Mouse (Mus musculus): ENCODE data around the gene Des.
A peak's percentile ranks its signal among the peaks of the same experiment; 100 is the strongest.

Gene Des

DNA sequence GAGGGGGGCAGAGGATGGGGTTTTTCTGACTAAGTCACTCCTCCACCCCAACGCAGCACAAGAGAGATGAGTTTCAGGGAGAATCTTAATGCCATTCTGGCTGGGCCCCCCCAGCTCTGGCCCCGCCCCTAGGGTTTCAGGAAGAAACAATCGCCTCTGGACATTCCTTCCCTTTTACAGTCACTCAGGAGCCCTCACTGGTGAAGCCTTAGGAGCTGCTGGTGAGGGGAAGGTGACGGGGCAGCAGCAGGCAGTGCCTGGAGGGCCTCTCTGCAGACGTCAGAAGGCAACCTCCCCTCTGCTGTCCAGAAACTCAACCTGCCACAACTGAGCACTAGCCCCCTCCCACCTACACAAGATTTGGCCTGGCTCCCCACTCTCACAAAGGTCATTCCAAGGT, 10.9 kb upstream of the Des start:
- DNase-seq, result no peak

GRCm38 (mm10) chr1:75357261-75357660, 2.9 kb upstream of the Des start:
- peak; percentile 66 for DNase-seq

GRCm38 (mm10) chr1:75358009-75358408, 2.1 kb upstream of the Des start:
- no peak for DNase-seq

- no peak for DNase-seq
These were observed 783 bp upstream of the Des start for GRCm38 (mm10) chr1:75359346-75359745.

- DNase-seq, result no peak
These were observed 994 bp downstream of the Des start for GRCm38 (mm10) chr1:75361123-75361522.

DNA sequence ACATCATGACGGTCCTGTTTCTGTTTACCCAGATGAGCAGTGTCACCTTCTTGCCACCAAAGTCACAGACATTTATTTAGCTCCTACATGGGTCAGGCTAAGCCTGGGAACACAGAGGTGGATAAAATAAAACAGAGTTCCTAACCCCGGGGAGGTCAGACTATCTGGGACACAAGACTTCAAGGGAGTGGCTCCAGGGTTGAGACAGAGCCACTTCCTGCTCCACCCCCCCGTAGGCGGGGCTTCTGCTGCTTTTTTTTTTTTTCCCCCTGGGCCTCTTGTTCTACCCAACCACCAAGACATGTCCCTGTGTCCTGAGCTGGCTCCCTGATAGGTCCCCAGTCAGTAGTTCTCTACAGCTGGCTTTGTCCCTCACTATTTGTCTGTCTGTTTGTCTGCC, 1.6 kb downstream of the Des start:
- no peak for DNase-seq

DNA sequence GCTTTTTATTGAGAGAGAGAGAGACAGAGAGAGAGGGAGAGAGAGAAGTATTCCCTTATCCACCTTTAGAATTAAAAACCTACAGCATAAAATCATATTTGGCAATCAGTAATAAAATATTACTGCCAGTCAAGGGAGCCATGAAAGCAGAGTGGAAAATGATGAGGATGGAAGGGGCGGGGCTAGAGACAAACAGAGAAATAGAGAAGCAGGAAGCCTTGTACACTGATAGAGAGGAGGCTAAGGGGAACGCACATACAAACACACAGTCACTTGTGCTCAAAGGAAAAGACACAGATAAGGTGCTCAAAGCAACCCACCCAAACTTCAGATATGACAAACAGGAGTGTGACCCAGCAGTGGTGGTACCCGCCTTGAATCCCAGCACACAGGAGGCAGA, 3.7 kb downstream of the Des start:
- no peak for DNase-seq

DNA sequence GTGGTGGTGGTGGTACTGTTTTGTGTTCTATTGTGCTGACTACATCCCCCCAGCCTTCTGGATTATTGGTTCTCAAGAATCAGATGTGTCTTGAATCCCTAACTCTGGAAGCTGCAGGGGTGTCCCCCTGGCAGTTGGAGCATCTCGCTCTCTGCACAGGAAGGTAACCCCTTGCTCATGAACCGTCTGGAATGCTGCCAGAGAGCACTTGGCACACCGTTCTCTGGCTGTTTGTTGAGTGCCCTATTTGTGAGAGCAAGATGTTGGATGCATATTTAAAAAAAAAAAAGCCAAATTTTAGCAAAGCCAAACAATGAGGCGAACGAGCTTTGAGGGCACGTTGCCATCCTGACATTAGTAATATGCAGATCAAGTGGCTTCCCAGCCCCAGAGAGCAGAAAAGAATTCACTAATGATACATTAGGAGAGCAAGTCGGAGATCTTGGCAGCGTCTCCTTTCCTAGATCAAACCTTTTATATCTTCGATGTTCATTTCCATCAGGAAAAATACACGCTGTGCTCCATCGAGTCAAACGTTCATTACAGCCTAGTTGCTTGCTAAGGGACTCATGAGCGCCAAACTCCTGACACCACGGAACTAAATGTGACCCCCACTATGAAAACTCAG, 5.5 kb downstream of the Des start:
- no peak for DNase-seq

DNA sequence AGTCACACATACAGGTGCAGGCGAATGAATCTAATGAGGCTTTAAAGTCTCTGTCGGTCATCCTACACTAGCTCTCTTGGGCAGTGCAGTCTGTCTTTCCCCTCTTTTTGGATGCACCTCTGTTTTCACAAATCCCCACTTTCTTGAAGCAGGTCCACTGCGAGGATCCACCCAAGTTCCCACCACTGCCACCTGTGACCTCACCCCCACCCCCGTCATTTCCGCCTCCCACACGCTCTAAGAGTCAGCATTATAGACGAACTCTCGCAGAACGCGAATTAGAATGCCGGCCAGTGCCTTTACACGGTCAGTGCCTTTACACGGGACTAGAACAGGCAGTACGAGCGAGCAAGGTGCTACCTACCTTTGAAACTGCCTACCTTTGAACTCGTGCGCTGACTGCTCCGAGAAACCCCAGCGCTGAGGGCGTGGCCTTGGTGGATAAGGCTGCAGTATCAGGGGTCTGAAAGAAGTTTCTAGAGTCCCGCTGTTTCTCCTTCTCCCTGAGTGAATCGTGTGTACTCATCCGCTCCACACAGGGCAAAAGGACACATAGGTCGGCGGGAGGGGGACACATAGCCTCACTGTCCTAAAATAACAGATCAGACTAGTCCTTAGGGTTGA, 9.3 kb downstream of the Des start:
- DNase-seq, result peak; percentile 29

GRCm38 (mm10) chr1:75369984-75370660, 10.0 kb downstream of the Des start:
- peak; percentile 69 for DNase-seq

- peak; percentile 31 for DNase-seq
These were observed 11.4 kb downstream of the Des start for GRCm38 (mm10) chr1:75371317-75372095.

DNA sequence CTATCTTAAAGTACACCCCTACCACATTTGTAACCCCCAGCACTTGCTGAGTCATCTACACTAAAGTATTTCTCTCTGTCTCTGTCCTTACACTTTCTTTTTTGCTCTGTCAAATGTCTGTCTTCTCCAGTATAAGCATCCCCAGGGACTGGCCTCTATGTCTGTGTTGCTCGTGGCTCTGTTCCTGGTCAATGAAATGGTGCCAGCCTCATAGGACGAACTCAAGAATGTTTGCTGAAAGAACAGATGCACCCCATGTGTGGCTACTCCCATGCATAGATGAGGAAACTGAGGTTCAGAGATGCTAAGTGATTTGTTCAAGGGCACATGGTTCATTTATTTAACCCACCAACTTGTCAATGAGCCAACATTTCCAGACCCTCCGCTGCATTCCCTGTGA, 12.3 kb downstream of the Des start:
- no peak for DNase-seq

DNA sequence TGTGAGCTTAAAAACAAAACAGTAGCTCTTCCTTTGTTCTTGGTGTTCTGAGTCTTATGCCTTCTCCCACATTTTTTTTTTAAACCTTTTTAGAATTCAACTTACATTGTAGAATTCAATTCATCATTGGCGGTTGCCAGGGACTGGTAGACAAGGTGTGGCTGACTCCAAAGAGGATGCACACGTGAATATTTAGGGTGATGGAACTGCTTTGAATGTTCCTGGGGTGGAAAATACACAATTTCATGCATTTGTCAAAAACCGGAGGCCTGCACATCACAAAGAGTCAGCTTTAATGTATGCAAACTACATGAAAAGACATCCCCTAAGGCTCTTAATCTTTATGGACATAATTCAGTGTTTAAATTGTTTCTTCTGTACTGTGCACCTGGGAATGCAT, 13.1 kb downstream of the Des start:
- DNase-seq, result no peak

DNA sequence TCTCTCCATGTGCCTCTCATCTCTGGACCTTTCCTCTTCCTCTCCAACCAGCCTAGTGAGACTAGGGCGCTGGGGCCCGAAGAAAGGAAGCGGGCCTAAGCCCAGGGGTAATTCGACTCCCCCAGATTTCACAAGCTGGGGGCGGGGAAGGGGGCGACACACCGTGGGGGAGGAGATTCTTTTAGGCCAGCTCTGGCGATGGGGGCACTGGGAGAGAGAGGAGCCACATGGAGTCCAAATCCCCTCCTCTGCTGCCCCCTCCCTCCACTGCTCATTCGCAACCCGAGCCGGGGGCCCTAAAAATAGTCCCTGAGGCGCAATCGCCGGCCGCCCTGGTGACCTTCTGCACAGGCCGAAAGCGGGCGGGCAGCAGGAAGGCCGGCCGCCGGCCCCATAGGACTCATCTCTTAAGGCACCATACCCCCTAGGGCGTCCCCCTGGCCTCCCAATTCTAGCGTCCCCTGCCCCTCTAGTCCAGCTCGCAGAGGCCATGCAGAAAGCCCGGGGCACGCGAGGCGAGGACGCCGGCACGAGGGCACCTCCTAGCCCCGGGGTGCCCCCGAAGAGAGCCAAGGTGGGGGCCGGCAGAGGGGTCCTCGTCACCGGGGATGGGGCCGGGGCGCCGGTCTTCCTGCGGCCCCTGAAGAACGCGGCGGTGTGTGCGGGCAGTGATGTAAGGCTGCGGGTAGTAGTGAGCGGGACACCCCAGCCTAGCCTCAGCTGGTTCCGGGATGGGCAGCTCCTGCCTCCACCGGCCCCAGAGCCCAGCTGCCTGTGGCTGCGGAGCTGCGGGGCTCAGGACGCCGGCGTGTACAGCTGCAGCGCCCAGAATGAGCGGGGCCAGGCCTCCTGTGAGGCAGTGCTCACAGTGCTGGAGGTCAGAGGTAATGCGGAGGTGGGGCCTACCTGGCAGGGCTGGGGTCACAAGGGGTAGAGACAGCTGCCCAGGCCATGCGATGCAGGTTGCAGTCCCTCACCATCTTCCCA, 15.1 kb downstream of the Des start, which contains the start of gene Speg:
Gene Speg (plus strand): TSS at position 348 of the 987 bp plus-strand sequence.
- DNase-seq, result no peak

GRCm38 (mm10) chr1:75379196-75379595, 19.1 kb downstream of the Des start:
- no peak for DNase-seq

- DNase-seq, result no peak
These were observed 19.8 kb downstream of the Des start for GRCm38 (mm10) chr1:75379931-75380330.

GRCm38 (mm10) chr1:75380951-75381350, 20.8 kb downstream of the Des start:
- no peak for DNase-seq

DNA sequence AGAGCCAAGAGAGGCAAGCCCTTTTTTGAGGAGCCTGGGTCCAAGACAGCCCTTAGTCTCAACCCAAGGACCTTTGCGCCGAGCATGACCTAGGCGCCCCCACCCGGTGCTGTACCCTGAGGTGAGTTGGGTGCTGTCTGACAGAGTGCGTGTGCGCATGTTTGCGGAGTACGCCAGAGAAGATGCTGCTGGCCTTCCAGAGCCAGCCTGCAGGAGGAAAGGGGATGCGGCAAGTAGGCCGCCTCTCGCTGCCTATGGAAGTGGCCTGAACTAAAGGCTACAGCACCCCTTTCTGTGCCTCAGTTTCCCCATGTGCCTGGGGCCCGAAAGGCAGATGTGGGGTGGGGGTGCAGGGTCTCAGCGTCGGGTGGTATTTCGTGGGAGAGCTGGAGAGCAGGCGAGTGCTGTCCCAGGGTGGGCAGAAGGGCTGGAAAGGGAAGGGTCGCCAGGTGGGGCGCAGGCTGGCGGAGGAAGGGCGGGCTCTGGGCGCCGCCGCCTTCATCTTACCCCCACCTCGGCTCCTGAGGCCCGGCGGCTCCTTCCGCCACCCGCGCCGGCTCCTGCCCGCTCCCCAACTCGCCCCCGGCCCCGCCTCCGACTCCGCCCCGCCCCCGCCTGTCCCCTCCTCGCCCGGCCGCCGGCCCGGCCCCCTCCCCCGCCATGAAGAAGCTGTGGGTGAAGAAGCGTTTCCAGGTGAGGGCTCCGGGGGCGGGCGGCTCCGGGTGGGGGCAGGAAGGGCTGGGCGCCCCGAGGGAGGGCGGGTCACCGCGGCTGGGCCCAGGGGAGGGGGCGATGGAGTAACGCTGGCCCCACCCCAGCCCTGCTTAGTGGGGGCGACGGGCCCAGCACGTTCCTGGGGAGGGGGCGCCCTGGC, 21.6 kb downstream of the Des start:
- peak; percentile 26 for DNase-seq

GRCm38 (mm10) chr1:75382356-75383071, 22.4 kb downstream of the Des start:
- peak; percentile 34 for DNase-seq

DNA sequence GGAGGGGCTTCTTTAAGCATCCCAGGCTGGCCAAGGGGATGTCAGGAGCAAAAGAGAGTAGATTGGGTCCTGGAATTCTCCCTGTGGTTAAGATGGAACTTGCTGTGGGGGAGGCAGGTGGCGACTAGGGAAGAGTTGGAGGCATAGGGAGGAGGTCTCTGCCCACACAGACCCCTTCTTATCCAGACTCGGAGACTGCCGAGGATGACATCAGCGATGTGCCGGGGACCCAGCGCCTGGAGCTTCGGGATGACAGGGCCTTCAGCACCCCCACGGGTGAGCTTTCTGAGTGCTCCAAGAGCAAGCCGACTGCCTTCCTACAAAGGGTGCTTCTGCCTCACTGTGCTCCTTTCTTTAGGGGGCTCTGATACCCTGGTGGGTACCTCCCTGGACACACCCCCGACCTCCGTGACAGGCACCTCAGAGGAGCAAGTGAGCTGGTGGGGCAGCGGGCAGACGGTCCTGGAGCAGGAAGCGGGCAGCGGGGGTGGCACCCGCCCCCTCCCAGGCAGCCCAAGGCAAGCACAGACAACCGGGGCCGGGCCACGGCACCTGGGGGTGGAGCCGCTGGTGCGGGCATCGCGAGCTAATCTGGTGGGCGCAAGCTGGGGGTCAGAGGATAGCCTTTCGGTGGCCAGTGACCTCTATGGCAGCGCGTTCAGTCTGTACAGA, 24.5 kb downstream of the Des start:
- no peak for DNase-seq

Measured in kidney, adult 18-20 months (tissue).